Mouse (Mus musculus) spleen, adult 2 months (tissue): Measurements from ENCODE around the gene Mis18a.

Experiments used
- CTCF ChIP-seq: fragments of 200-500 bp; IDR thresholded peaks from 2 replicates; pipeline ENCODE4 v1.5.1; 2011; ENCODE audit warnings: mild to moderate bottlenecking, inconsistent platforms; ENCODE audit not compliant: insufficient read depth, insufficient read length, insufficient replicate concordance; ENCODE audit errors: extremely low read depth
- POLR2A ChIP-seq: fragments of 200-500 bp; IDR thresholded peaks from 2 replicates; pipeline ENCODE4 v1.6.1; 2011; ENCODE audit warnings: low read depth, low read length, inconsistent platforms

DNA sequence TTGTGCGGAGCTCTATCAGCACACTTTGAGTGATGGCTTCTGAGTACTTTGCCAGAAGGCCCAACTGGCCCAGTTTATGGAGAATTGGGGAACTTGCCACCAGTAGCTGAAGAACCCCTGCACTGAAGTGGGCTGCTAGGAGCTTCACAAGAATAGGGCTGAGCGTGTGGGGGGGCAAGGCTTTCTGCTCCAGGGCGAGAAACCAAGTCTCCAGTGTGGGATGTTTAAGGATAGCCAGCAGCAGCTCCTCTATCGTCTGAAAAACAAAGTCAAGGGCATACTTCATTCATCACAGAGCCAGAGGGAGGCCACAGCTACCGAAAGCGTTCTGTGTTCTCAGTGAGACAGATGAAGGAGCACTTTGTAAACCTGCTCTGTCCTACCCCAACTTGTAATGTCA lies 47.4 kb upstream of the Mis18a start:
- TF ChIP-seq CTCF (no peak), POLR2A (no peak)
